Mouse (Mus musculus): ENCODE data around the gene Gm47969.

Gm47969 gene

DNA sequence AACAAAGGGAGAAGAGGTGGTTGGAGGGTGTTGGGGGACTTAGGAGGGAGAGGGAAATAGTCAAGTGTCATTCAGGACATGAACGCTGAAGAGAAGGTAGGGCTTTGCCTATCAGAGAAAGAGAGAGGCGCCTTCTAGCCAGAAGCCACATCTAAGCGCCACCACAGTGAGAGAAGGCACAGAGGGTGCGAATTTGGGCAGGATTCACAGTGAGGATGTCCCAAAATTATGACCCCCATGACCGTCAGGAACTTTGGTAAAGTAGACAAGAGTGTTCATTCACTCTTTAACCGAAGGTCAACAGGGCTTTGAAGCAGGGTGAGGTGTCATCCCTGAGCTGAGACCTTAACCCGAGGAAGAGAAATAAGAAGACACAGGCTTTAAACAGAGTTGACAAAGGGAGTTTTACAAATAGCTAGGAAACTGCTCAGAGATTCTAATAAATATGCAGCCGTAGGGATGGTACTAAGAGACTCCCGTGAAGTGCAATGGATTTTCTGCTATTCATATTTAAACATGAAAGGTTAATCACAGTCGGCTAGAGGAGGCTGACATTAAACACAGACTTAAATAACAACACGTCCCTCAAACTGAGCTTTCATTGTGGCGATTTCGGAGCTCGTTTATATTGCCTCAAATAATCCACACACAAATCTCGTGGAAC, 30.9 kb downstream of the Gm47969 start:
- no peak for DNase-seq (ENCODE audit: low read depth, low spot score)

- DNase-seq (ENCODE audit: low read depth, low spot score) = peak; percentile 60
Measured at GRCm38 (mm10) chr1:83076190-83076917, 31.6 kb downstream of the Gm47969 start.

DNA sequence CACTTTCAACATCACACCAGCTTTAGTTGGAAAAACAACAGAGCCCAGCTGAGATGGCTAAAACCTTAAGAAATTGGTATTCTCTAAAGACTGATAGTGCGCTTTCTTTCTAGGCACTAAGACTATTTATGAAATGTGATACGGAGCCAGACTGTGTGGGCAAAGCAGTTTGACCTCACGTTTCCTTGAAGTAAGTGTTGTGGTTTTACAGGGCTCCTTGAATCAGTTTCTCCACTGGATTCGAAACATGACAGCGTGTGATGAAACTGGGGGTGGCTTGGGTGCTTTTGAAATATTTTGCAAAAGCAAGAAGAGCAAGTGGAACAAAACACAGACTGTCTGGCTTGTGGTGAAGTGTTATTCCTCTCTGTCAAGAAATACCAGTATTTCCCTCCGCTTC, 32.3 kb downstream of the Gm47969 start:
- peak; percentile 35 for DNase-seq (ENCODE audit: low read depth, low spot score)

GRCm38 (mm10) chr1:83084790-83085189, 40.1 kb downstream of the Gm47969 start:
- no peak for DNase-seq (ENCODE audit: low read depth, low spot score)

- peak; percentile 10 for DNase-seq (ENCODE audit: low read depth, low spot score)
Measured at GRCm38 (mm10) chr1:83091268-83091667, 46.5 kb downstream of the Gm47969 start.

Measured in brain, adult 2 months (tissue).